Mouse (Mus musculus): ENCODE results near the gene Sept10.

The Sept10 gene

GRCm38 (mm10) chr10:59221473-59222270 is at the start of gene Sept10, which contains the start of gene Sowahc:
Gene Sept10 (minus strand): TSS chr10:59221847.
Gene Sowahc (plus strand): TSS chr10:59221953.
- DNase-seq = peak; percentile 97

DNA sequence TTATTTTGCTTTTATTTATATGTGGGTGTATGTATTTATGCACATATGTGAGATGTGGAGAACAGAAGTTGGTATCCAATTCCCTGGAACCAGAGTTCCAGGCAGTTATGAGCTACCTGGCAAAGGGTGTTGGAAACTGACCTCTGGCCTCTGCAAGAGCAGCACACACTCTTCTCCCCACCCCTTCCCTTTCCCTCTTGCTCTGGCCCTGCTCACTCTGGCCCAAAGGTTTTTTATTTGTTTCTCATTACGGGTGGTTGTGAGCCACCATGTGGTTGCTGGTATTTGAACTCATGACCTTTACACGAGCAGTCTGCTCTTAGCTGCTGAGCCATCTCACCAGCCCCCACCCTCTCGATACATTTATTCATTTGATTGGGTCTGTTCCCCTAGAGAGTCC is 47.1 kb upstream of the Sept10 start:
- DNase-seq = no peak

DNA sequence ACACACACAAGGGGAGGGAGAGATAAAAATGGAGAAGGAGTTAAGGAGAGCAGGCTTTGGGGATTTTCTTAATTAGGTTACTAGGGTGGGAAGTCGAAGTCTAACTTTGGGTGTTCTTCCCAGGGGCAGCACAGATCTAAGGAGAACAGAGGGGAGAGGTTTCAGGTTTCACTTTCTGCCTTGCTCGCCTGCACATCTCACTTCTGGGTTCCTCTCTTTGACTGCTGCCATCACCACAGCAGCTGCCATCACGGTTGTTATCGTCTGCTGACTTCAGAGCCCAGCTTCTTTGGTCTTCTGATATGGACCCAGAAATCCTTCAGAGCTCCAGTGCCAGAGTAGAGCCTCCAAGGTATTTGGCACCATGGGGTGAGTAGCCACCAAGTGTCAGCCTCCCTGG is 46.5 kb upstream of the Sept10 start:
- no peak for DNase-seq

DNA sequence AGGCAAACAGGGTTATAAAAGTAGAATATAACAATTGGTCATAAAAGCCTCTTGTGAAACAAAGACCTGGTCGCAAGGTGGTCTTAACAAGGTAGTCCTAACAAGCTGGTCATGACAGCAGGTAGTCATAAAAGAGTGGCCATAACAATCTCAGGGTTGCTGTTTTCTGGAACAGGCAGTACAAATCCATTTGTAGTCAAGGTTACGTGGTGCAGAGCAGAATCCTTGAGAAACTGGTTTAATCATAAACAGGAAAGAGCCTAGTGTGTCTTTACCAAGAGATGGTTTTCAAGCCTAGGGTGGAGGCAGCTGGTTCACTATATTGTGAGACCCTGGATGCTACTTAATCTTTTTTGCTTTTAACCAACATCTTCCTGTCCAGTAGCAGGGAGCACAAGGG is 45.6 kb upstream of the Sept10 start:
- no peak for DNase-seq

- no peak for DNase-seq
Measured at GRCm38 (mm10) chr10:59266097-59266496, 44.5 kb upstream of the Sept10 start.

DNA sequence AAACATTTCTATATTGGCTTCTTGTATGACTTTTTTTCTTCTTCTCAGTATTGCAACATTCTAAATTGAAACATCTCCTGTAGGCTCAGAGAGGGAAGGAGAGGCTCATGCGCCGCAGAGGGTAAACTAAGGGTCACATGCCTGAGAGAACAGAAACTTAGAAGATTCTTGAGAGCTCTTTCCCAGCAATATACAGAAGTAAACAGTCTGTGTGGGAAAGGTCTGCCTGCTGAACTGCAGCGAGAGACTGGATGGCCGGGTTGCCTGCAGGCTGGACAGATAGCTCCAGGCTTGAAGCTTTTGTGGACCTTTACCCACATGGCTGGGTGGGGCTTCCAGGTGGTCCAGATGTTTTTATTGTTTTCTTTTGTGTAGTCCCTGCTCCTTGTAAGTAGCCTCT is 44.0 kb upstream of the Sept10 start:
- no peak for DNase-seq

GRCm38 (mm10) chr10:59265067-59265466 is 43.4 kb upstream of the Sept10 start:
- no peak for DNase-seq

DNA sequence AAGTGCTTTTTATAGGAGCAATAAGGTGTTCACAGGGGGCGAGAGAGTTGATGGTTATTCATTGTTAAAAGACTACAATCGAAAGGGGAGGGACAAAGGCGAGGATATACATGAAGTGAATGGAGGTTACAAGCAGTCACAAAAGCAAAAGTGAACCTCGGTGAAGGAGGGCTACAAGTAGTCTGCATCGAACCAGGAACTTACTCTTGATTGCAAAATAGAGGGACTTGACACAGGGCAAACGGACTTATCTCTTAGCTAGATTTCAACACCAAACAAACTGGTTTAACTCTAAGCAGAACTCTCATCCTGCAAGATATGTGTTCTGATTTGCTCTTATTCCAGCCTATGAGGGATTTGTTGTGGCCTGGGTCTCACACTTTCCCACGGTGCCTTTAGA is 41.3 kb upstream of the Sept10 start:
- DNase-seq = no peak

- no peak for DNase-seq
Measured at GRCm38 (mm10) chr10:59262021-59262420, 40.4 kb upstream of the Sept10 start.

GRCm38 (mm10) chr10:59261603-59262002 is 40.0 kb upstream of the Sept10 start:
- no peak for DNase-seq

GRCm38 (mm10) chr10:59259572-59259971 is 37.9 kb upstream of the Sept10 start:
- DNase-seq = no peak

DNA sequence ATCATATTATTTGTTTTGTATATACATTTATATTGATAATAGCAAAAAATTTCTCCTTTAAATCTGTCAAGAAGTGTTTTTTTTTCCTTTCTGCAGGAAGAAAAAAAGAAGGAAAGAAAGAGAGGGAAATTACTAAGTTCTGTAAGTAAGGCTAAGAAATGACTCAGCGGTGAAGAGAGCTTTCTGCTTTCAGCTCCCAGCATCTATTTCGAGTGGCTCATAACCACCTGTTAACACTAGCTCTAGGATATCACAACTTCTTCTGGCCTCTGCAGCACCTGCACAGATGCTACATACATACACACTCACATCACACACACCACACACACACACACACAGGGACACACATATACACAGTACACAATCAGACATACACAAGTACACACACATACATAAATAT is 34.9 kb upstream of the Sept10 start:
- DNase-seq = no peak

DNA sequence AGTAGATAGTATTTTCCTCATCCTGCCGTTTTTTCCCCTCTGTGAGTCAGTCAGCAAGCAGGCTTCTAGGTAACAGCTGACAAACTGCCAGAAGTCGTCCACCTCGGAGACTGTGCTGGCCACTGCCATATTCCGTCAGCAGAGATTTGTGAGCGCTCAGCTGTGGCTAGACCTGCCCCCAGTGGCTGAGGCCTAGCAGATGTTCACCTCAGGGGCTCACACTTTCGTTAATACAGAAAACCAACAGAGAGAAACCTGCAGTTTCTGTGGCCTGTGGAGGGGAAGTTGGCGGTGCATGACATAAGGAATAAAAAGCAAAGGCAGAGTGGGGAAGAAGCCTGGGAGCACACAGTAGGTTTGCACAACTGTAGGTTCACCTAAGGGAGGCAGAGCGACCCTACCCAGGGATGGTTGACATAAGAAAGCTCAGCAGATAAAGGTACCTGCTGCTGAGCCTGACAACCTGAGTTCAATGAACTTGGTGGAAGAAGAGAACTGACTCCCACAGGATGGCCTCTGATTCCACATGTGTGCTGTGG is 32.0 kb upstream of the Sept10 start:
- no peak for DNase-seq

- no peak for DNase-seq
Measured at GRCm38 (mm10) chr10:59252396-59252795, 30.7 kb upstream of the Sept10 start.

DNA sequence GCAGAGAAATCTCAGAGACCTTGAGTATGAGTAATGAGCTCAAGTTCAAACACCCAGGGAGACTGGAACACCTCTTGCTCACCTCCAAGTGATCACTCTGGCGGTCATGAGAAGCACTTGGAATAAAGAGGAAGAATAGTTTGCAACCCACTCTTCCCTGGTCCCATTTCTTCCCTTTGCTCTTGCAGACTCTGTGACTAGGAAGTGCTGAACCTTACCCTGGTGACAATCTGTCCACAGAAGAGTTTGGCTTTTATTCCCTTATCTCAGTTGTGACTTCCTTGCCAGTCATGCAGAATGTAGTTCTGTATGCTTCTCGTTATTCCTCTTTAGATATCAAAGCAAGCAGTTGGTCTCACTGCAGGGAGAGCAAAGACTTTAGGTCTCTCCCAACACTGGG is 30.3 kb upstream of the Sept10 start:
- DNase-seq = no peak

- no peak for DNase-seq
Measured at GRCm38 (mm10) chr10:59250679-59251078, 29.0 kb upstream of the Sept10 start.

GRCm38 (mm10) chr10:59249531-59249930 is 27.9 kb upstream of the Sept10 start:
- no peak for DNase-seq

DNA sequence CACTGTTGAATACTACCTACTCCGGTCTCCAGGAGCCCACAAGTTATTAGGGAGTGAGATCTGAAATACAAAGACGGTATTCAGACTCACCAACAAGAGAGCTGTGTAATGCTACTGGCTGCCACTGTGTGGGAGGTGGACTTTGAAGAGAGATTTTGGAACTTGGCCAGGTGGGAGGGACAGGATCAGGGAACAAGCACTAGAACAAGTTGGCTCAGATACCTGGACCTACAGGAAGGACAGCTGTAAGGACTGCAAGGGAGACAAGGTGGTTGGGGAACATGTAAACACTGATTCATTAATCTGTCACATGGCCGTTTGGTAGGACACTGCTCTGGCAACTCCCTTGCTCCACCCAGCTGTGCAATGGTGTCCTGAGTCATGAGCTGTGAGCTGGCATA is 19.5 kb upstream of the Sept10 start:
- DNase-seq = no peak

DNA sequence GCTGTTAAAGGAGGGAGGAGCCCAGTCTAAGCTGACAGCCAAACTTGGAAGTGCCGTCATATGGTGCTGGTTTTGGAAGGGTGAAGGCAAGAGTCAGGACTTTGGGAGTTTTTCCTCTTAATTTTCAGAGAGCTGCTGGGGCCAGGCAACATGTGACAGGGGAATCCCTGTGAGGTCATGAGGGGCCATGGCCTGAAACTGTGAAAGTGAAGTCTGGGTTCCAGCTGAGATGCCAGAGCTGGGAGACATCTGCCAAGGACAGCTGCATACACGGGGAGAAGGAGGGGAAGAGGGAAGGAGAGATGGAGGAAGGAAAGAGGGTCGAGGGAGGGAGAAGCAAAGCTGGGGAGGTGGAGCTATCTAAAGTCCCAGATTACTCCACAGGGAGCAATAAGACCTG is 16.1 kb upstream of the Sept10 start:
- DNase-seq = no peak

DNA sequence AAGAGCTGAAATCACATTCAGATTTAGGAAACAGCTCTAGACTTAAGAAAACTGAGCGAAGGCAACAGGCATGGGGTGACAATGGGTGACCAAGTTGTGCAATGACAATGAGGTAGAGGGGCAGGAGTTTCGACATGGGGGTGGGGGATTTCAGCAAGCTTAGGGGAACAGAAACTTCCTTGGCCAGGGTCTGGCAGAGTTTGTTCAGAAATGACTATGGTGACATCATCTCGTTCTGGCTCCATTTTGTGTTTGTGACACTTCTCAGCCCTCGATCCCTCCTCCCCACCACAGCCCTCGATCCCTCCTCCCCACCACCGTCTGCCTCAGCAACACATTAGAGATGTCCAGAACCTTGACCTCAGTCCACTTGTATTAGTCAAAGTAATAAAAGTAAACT is 14.8 kb upstream of the Sept10 start:
- no peak for DNase-seq

DNA sequence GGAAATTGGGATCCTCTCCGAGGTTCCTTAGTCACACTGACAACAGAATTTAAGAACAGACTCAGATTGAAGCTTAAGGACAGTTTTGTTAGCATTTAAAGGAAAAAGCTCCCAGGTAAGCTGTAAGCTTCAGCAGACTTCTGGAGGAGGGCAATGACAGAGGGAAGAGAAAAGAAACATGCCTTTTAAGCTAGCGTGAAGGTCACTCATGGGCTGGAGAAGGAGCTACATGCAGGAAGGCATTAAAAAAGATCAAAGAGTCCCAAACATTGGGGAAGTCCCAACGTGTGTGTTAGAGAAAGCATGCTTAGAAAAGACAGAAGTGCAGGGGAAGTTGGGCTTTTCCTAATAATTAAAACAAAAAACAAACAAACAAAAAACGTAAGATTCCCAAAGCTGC is 14.2 kb upstream of the Sept10 start:
- no peak for DNase-seq

GRCm38 (mm10) chr10:59235227-59235626 is 13.6 kb upstream of the Sept10 start:
- DNase-seq = no peak

GRCm38 (mm10) chr10:59229205-59229820 is 7.7 kb upstream of the Sept10 start:
- DNase-seq = no peak

GRCm38 (mm10) chr10:59225137-59225536 is 3.5 kb upstream of the Sept10 start:
- no peak for DNase-seq

Data from thymus, postnatal 36 days (tissue).